Comparison of ENCODE assay signal across 18 mouse cellular contexts in genomic region chr7:70481880-70482279, GRCm38 (mm10).
"Had no signal": no experiment of that assay in that cellular context is flagged by ENCODE, and none has a peak within 500 bp of the region (broad histone marks: within the 10 kb centered on the region; RNA-seq: fewer than 3 reads in every experiment).

No protein-coding gene starts in this region.

- H3K4me2 ChIP-seq: kidney, embryonic 15.5 days; liver, embryonic 13.5 days; lung, embryonic 14.5 days; midbrain, embryonic 12.5 days; midbrain, embryonic 15.5 days; neural tube, embryonic 12.5 days; neural tube, embryonic 15.5 days had no signal

- H3K36me3 ChIP-seq: kidney, embryonic 15.5 days; liver, embryonic 13.5 days; midbrain, embryonic 12.5 days; midbrain, embryonic 15.5 days; neural tube, embryonic 12.5 days; neural tube, embryonic 15.5 days had no signal

- H3K27ac ChIP-seq: kidney, embryonic 15.5 days; left cerebral cortex, adult 2 months; liver, embryonic 13.5 days; macrophage; midbrain, embryonic 12.5 days; midbrain, embryonic 15.5 days; neural tube, embryonic 12.5 days; neural tube, embryonic 15.5 days had no signal

- H3K4me3 ChIP-seq: kidney, embryonic 15.5 days; left cerebral cortex, adult 2 months; liver, embryonic 13.5 days; midbrain, embryonic 12.5 days; midbrain, embryonic 15.5 days; neural tube, embryonic 12.5 days; neural tube, embryonic 15.5 days had no signal

- DNase-seq: kidney, adult 8-10 months; kidney, postnatal 10 days; kidney, postnatal 36 days; layer of hippocampus, postnatal 36 days; liver, embryonic 13.5 days; lung, embryonic 14.5 days; right cerebral cortex, adult 18-20 months; right cerebral cortex, postnatal 14 days; right cerebral cortex, postnatal 4 days; thymus, postnatal 25 days had no signal

- H3K9me3 ChIP-seq: kidney, embryonic 15.5 days; liver, embryonic 13.5 days; midbrain, embryonic 12.5 days; midbrain, embryonic 15.5 days; neural tube, embryonic 12.5 days; neural tube, embryonic 15.5 days had no signal

- H3K27me3 ChIP-seq: kidney, embryonic 15.5 days; liver, embryonic 13.5 days; midbrain, embryonic 12.5 days; midbrain, embryonic 15.5 days; neural tube, embryonic 12.5 days; neural tube, embryonic 15.5 days had no signal

- H3K9ac ChIP-seq: kidney, embryonic 15.5 days; liver, embryonic 13.5 days; lung, embryonic 14.5 days; midbrain, embryonic 12.5 days; midbrain, embryonic 15.5 days; neural tube, embryonic 12.5 days; neural tube, embryonic 15.5 days had no signal

- H3K4me1 ChIP-seq: kidney, embryonic 15.5 days; liver, embryonic 13.5 days; midbrain, embryonic 12.5 days; midbrain, embryonic 15.5 days; neural tube, embryonic 12.5 days; neural tube, embryonic 15.5 days had no signal

- ATAC-seq: lung, postnatal 0 days; midbrain, embryonic 15.5 days had no signal
